Mouse (Mus musculus) E14TG2a.4 (cell line): ENCODE results near the gene Lcat.

Experiments
- CTCF ChIP-seq: conservative IDR thresholded peaks from 2 replicates; pipeline ENCODE4 v1.5.1; 2014; ENCODE audit warnings: low read length
- NANOG ChIP-seq: IDR thresholded peaks from 2 replicates; pipeline ENCODE4 v1.6.1; 2014; ENCODE audit warnings: borderline replicate concordance, low read length, mixed read lengths

DNA sequence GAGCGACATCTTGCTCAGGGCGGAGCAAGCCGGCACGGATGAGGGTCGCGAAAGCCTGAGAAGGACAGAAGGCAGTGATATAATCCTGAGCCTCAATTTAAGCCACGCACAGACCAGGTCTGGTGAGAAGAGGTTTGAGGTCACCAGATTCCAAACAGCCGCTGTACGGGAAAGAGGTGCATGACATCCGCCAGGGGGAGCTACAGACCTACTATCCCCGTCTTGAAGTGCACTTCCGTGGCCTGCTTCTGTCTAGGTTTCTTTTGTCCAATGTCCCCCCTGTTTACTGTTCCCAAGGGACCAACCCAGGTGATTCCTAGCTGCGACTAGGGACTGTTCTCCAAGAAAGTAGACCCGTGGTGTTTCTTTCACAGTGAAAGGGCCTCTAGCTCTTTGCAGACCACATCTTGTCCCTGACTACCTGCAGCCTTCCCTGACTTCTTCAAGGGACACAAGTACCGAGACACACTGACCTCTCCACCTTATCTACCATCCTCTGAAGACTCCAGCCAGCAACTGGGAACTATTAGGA, 47.7 kb upstream of the Lcat start, which contains the start of gene Dus2:
- TF ChIP-seq CTCF (peak; percentile 77), NANOG (no peak)
